ENCODE assay signal across 8 mouse cellular contexts in the genomic region with DNA sequence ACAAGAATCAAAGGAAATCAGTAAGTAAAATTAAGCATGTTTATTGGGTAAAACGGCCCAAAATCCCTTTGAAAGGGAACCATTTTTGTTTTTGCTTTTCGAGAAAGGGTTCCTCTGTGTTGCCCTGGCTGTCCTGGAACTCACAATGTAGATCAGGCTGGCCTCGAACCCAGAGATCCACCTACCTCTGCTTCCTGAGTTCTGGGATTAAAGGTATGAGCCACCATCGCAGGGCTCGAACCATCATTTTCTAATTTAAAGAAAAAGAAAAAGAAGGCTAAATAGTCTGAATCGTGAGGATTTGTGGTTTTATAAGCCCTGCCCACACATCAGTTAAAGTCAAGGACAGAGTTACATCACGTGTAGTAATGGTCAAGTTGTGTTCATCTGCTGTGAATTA. TPM values are rescaled to one million over a fixed set of nuclear protein-coding genes. Genes with fewer than 3 reads are reported as not detected.
A peak's percentile ranks its signal among the peaks of the same experiment; 100 is the strongest.
DNase-seq lines count a peak whose midpoint lies in the region; ATAC-seq and TF ChIP-seq lines count a peak whose summit lies in the region.

No protein-coding gene starts in this region.

- ATAC-seq in forebrain, embryonic 16.5 days, result no peak
- no peak for ATAC-seq in liver, postnatal 0 days

- H3K4me2 ChIP-seq in forebrain, embryonic 16.5 days (ENCODE audit: low read length), result peak overlapping the region; percentile 68
- H3K4me2 ChIP-seq in liver, postnatal 0 days (ENCODE audit: low read depth, low read length), result peak overlapping the region; percentile 80

- no peaks in the 10 kb centered on the region for H3K27me3 ChIP-seq in heart, adult 2 months (ENCODE audit: control insufficient read depth, insufficient read depth, low read length)
- no peaks in the 10 kb centered on the region for H3K27me3 ChIP-seq in C2C12 (ENCODE audit: control insufficient read depth, insufficient read depth, insufficient read length)
- H3K27me3 ChIP-seq in forebrain, embryonic 16.5 days (replicated peaks; ENCODE audit: control insufficient read depth, insufficient read depth, low read length), result no peaks in the 10 kb centered on the region
- H3K27me3 ChIP-seq in liver, postnatal 0 days (ENCODE audit: insufficient read depth, low read length), result no peaks in the 10 kb centered on the region

- WGBS in heart, adult 2 months, result 39% methylated on average over 7 of the region's 7 CpGs
- WGBS in forebrain, embryonic 16.5 days, result 56% methylated on average over 7 of the region's 7 CpGs
- 25% methylated on average over 7 of the region's 7 CpGs for WGBS in liver, postnatal 0 days (ENCODE audit: insufficient replicate concordance)

- H3K4me1 ChIP-seq in heart, adult 2 months (ENCODE audit: control insufficient read depth, insufficient read depth, low read length), result peaks cover 3% of the 10 kb centered on the region
- peaks cover 27% of the 10 kb centered on the region for H3K4me1 ChIP-seq in forebrain, embryonic 16.5 days (replicated peaks; ENCODE audit: control insufficient read depth, insufficient read depth, low read length)
- peaks cover 23% of the 10 kb centered on the region for H3K4me1 ChIP-seq in liver, postnatal 0 days (ENCODE audit: insufficient read depth)

- TF ChIP-seq CTCF in heart, adult 2 months (IDR thresholded peaks at IDR 0.05), result no peak
- no peak for TF ChIP-seq CTCF in C2C12 (IDR thresholded peaks at IDR 0.05; ENCODE audit: control insufficient read depth, insufficient read depth, insufficient read length)
- TF ChIP-seq CTCF in liver, postnatal 0 days (IDR thresholded peaks at IDR 0.05; ENCODE audit: low read depth), result no peak

- no peak overlapping the region for H3K9ac ChIP-seq in heart, adult 2 months (ENCODE audit: low read depth, low read length)
- peak overlapping the region; percentile 94 for H3K9ac ChIP-seq in forebrain, embryonic 16.5 days (replicated peaks; ENCODE audit: low read depth, low read length)
- peak overlapping the region; percentile 93 for H3K9ac ChIP-seq in liver, postnatal 0 days (replicated peaks)

- H3K9me3 ChIP-seq in forebrain, embryonic 16.5 days (ENCODE audit: control insufficient read depth, low read length), result no peaks in the 10 kb centered on the region
- H3K9me3 ChIP-seq in liver, postnatal 0 days (ENCODE audit: low read length), result no peaks in the 10 kb centered on the region

- H3K27ac ChIP-seq in heart, adult 2 months, result peak overlapping the region; percentile 93
- H3K27ac ChIP-seq in forebrain, embryonic 16.5 days (ENCODE audit: low read length), result no peak overlapping the region
- peak overlapping the region; percentile 98 for H3K27ac ChIP-seq in liver, postnatal 0 days (ENCODE audit: low read depth)

- no peak for TF ChIP-seq EP300 in heart, adult 2 months (IDR thresholded peaks at IDR 0.05; ENCODE audit: insufficient read depth, low read depth, low read length)
- no peak for TF ChIP-seq EP300 in liver, postnatal 0 days (IDR thresholded peaks at IDR 0.05; ENCODE audit: low read depth)

- intact Hi-C loops in heart, adult 2 months (cut with DNase I), result loop anchor here (5.0 to 10.0 kb wide), 2 partner anchors 184 to 326 kb away; a partner anchor contains a TSS

- peak overlapping the region; percentile 79 for H3K4me3 ChIP-seq in heart, adult 2 months
- peak overlapping the region; percentile 74 for H3K4me3 ChIP-seq in C2C12 (ENCODE audit: insufficient read depth, poor library complexity, severe bottlenecking)
- peak overlapping the region; percentile 93 for H3K4me3 ChIP-seq in forebrain, embryonic 16.5 days (replicated peaks; ENCODE audit: low read length)
- H3K4me3 ChIP-seq in liver, postnatal 0 days (ENCODE audit: low read depth, low read length), result peak overlapping the region; percentile 95

- peaks cover 38% of the 10 kb centered on the region for H3K79me3 ChIP-seq in C2C12 (ENCODE audit: low read depth)

- no peak for DNase-seq in heart, adult 2 months
- no peak for DNase-seq in heart, postnatal 4 days
- DNase-seq in liver, postnatal 0 days, result no peak
- no peak for DNase-seq in cerebellum, postnatal 25 days
- DNase-seq in MN1 (ENCODE audit: low spot score), result no peak
- no peak for DNase-seq in lung, postnatal 10 days

- no peak overlapping the region for H3ac ChIP-seq in C2C12 (ENCODE audit: control insufficient read depth, insufficient read length, low read depth)

- no peak for TF ChIP-seq POLR2A in heart, adult 2 months (IDR thresholded peaks at IDR 0.05; ENCODE audit: insufficient read depth, low read depth, low read length)

- peaks cover 14% of the 10 kb centered on the region for H3K36me3 ChIP-seq in heart, adult 2 months (ENCODE audit: control insufficient read depth, insufficient read depth, low read length)
- H3K36me3 ChIP-seq in C2C12 (ENCODE audit: control insufficient read depth, insufficient read depth), result peaks cover 24% of the 10 kb centered on the region
- H3K36me3 ChIP-seq in forebrain, embryonic 16.5 days (ENCODE audit: control insufficient read depth, insufficient read depth), result no peaks in the 10 kb centered on the region
- peaks cover 8% of the 10 kb centered on the region for H3K36me3 ChIP-seq in liver, postnatal 0 days (replicated peaks; ENCODE audit: insufficient read depth, low read length)

- H3K79me2 ChIP-seq in heart, adult 2 months (replicated peaks; ENCODE audit: control insufficient read depth, insufficient read depth, low read length), result no peaks in the 10 kb centered on the region; the same call in 1 of the 2 replicates
- peaks cover 57% of the 10 kb centered on the region for H3K79me2 ChIP-seq in C2C12 (ENCODE audit: control insufficient read depth, insufficient read depth)

TF ChIP-seq in C2C12, 6 proteins besides CTCF, POLR2A, EP300 and RAD21:
- TF ChIP-seq MAX (IDR thresholded peaks at IDR 0.05) (no peak), CEBPB (IDR thresholded peaks at IDR 0.05; ENCODE audit: low read depth) (no peak), MYOD1 (IDR thresholded peaks at IDR 0.05; ENCODE audit: control insufficient read depth, insufficient read length, low read depth) (no peak), USF1 (IDR thresholded peaks at IDR 0.05; ENCODE audit: low read depth) (no peak), MYOG (IDR thresholded peaks at IDR 0.05; ENCODE audit: control insufficient read depth, extremely low read depth, insufficient read length) (no peak), FOSL1 (IDR thresholded peaks at IDR 0.05; ENCODE audit: insufficient read depth, low read length, poor library complexity, severe bottlenecking) (no peak)

RNA-seq across cellular contexts. Expression of a gene that starts 1.1 kb away (rescaled TPM):
- total RNA-seq in heart, adult 2 months (2021), result 10 to 100 TPM; 12.2 to 14.0 TPM
- 4.6 and 9.6 TPM in 2 replicates for polyA plus RNA-seq in heart, adult 2 months (2012; rRNA removed)
- total RNA-seq in heart, postnatal 4 days (2021), result 10 to 100 TPM; 22.2 to 23.6 TPM
- 7.4 TPM for polyA plus RNA-seq in C2C12 (2012; fragmentation: generic; extraction: Trizol)
- 27.5 and 35.2 TPM in 2 replicates for polyA plus RNA-seq in forebrain, embryonic 16.5 days (2015; fragmentation: Nextera tagmentation; extraction: Ambion mirVana)
- polyA plus RNA-seq in liver, postnatal 0 days (2015; fragmentation: Nextera tagmentation; extraction: Ambion mirVana), result 8.7 and 10.7 TPM in 2 replicates

RNA-seq across cellular contexts. Expression of a gene that starts 7.1 kb away (rescaled TPM):
- 10 to 100 TPM; 25.2 to 29.6 TPM for total RNA-seq in heart, adult 2 months (2021)
- 10.9 and 23.4 TPM in 2 replicates for polyA plus RNA-seq in heart, adult 2 months (2012; rRNA removed)
- total RNA-seq in heart, postnatal 4 days (2021), result 1 to 10 TPM; 2.1 to 2.9 TPM
- not detected for polyA plus RNA-seq in C2C12 (2012; fragmentation: generic; extraction: Trizol)
- 0.17 TPM in 1 of 2 replicates, not detected in the other for polyA plus RNA-seq in forebrain, embryonic 16.5 days (2015; fragmentation: Nextera tagmentation; extraction: Ambion mirVana)
- polyA plus RNA-seq in liver, postnatal 0 days (2015; fragmentation: Nextera tagmentation; extraction: Ambion mirVana), result not detected in 2 replicates

RNA-seq across cellular contexts. Expression of a gene that starts 31.4 kb away (rescaled TPM):
- 1 to 10 TPM; 7.6 TPM for total RNA-seq in heart, adult 2 months (2021)
- 3.3 and 8.1 TPM in 2 replicates for polyA plus RNA-seq in heart, adult 2 months (2012; rRNA removed)
- 1 to 10 TPM; 8.0 to 8.5 TPM for total RNA-seq in heart, postnatal 4 days (2021)
- 10.9 TPM for polyA plus RNA-seq in C2C12 (2012; fragmentation: generic; extraction: Trizol)
- polyA plus RNA-seq in forebrain, embryonic 16.5 days (2015; fragmentation: Nextera tagmentation; extraction: Ambion mirVana), result 13.9 and 15.7 TPM in 2 replicates
- 10.7 and 10.8 TPM in 2 replicates for polyA plus RNA-seq in liver, postnatal 0 days (2015; fragmentation: Nextera tagmentation; extraction: Ambion mirVana)

RNA-seq across cellular contexts. Expression of a gene that starts 31.4 kb away (rescaled TPM):
- 10 to 100 TPM; 10.8 to 13.5 TPM for total RNA-seq in heart, adult 2 months (2021)
- polyA plus RNA-seq in heart, adult 2 months (2012; rRNA removed), result 3.3 and 6.2 TPM in 2 replicates
- total RNA-seq in heart, postnatal 4 days (2021), result 10 to 100 TPM; 16.6 to 18.4 TPM
- polyA plus RNA-seq in C2C12 (2012; fragmentation: generic; extraction: Trizol), result 5.8 TPM
- polyA plus RNA-seq in forebrain, embryonic 16.5 days (2015; fragmentation: Nextera tagmentation; extraction: Ambion mirVana), result 9.9 and 10.2 TPM in 2 replicates
- polyA plus RNA-seq in liver, postnatal 0 days (2015; fragmentation: Nextera tagmentation; extraction: Ambion mirVana), result 3.1 and 3.4 TPM in 2 replicates

RNA-seq across cellular contexts. Expression of a gene that starts 53.7 kb away (rescaled TPM):
- total RNA-seq in heart, adult 2 months (2021), result 10 to 100 TPM; 23.6 to 26.8 TPM
- 4.8 and 8.3 TPM in 2 replicates for polyA plus RNA-seq in heart, adult 2 months (2012; rRNA removed)
- 10 to 100 TPM; 34.7 to 35.6 TPM for total RNA-seq in heart, postnatal 4 days (2021)
- polyA plus RNA-seq in C2C12 (2012; fragmentation: generic; extraction: Trizol), result 10.8 TPM
- 28.8 and 30.4 TPM in 2 replicates for polyA plus RNA-seq in forebrain, embryonic 16.5 days (2015; fragmentation: Nextera tagmentation; extraction: Ambion mirVana)
- 4.7 and 4.8 TPM in 2 replicates for polyA plus RNA-seq in liver, postnatal 0 days (2015; fragmentation: Nextera tagmentation; extraction: Ambion mirVana)

Comparison
In these comparisons a context has a peak if more than half of its experiments do, and no peak if none do; other contexts are left out.
1. RNA of a gene that starts 7.1 kb away (polyA plus RNA-seq): 10.9 to 23.4 TPM in heart, adult 2 months; 0.17 TPM in forebrain, embryonic 16.5 days, not detected in C2C12 (single experiment) and not detected in liver, postnatal 0 days; every median in the first group is over 10 times any median in the second.
2. Peak in every context shown above with its lines, with median percentiles within 50 percentile points of each other: H3K4me3 ChIP-seq.